Mouse (Mus musculus) erythroblast, embryonic 14.5 days (primary cell): ENCODE results near the gene Ttc7.

Experiments
- GATA1 ChIP-seq: IDR thresholded peaks from 2 replicates; pipeline ENCODE4 v1.6.1; 2012; ENCODE audit warnings: low read length, inconsistent platforms, mixed read lengths
- TAL1 ChIP-seq: IDR thresholded peaks from 3 replicates; pipeline ENCODE4 v1.6.1; 2012; ENCODE audit warnings: low read length, inconsistent platforms, mixed read lengths

GRCm38 (mm10) chr17:87380681-87381080, 98.0 kb downstream of the Ttc7 start:
- no peak for TF ChIP-seq GATA1
- no peak for TF ChIP-seq TAL1
